Mouse (Mus musculus): Measurements from ENCODE around the gene Cdk16. TPM values are rescaled to one million over a fixed set of nuclear protein-coding genes. Genes with fewer than 3 reads are reported as not detected.
"Not testable (repeated sequence)": the region's sequence is repeated elsewhere in the genome, so short reads cannot be mapped to it uniquely, and the experiment has no call there.

The Cdk16 gene
- 100 to 1,000 TPM; 262 TPM for total RNA-seq (2021)
- long read RNA-seq, transcript Cdk16-201 (16 exons, 3,120 nt) = major isoform, 129 of 193 reads
- long read RNA-seq, partial matches to known transcripts = 39 of 193 reads
- long read RNA-seq, other reads (novel, unspliced or antisense) = 25 of 193 reads

- DNase-seq (ENCODE audit: low spot score in 2 of 2) = peak; percentile 70 to 74
Measured at GRCm38 (mm10) chrX:20687519-20688067, at the start of gene Cdk16. Gene Cdk16 (plus strand): TSS chrX:20687954.

GRCm38 (mm10) chrX:20638141-20638540, 49.6 kb upstream of the Cdk16 start:
- no peak for DNase-seq (ENCODE audit: low spot score in 2 of 2)

- DNase-seq (ENCODE audit: low spot score in 2 of 2) = no peak
Measured at GRCm38 (mm10) chrX:20644780-20645179, 43.0 kb upstream of the Cdk16 start.

- no peak for DNase-seq (ENCODE audit: low spot score in 2 of 2)
Measured at GRCm38 (mm10) chrX:20657593-20657992, 30.2 kb upstream of the Cdk16 start.

GRCm38 (mm10) chrX:20658026-20658652, 29.6 kb upstream of the Cdk16 start, which contains the start of gene Uba1:
Gene Uba1 (plus strand): TSS chrX:20658326.
- DNase-seq (ENCODE audit: low spot score in 2 of 2) = peak; percentile 73 to 81

- DNase-seq (ENCODE audit: low spot score in 2 of 2) = no peak
Measured at GRCm38 (mm10) chrX:20658891-20659406, 28.8 kb upstream of the Cdk16 start.

- DNase-seq (ENCODE audit: low spot score in 2 of 2) = no peak
Measured at GRCm38 (mm10) chrX:20662317-20662715, 25.4 kb upstream of the Cdk16 start.

GRCm38 (mm10) chrX:20662716-20663443, 24.9 kb upstream of the Cdk16 start:
- peak; percentile 79 to 82 for DNase-seq (ENCODE audit: low spot score in 2 of 2)

- DNase-seq (ENCODE audit: low spot score in 2 of 2) = no peak
Measured at GRCm38 (mm10) chrX:20663444-20663790, 24.3 kb upstream of the Cdk16 start.

- DNase-seq (ENCODE audit: low spot score in 2 of 2) = peak; percentile 77 to 85
Measured at GRCm38 (mm10) chrX:20688068-20688547, 354 bp downstream of the Cdk16 start.

- peak; percentile 54 to 70 for DNase-seq (ENCODE audit: low spot score in 2 of 2)
Measured at GRCm38 (mm10) chrX:20688615-20689014, 861 bp downstream of the Cdk16 start.

- no peak for DNase-seq (ENCODE audit: low spot score in 2 of 2)
Measured at GRCm38 (mm10) chrX:20691566-20691965, 3.8 kb downstream of the Cdk16 start.

GRCm38 (mm10) chrX:20692616-20693015, 4.9 kb downstream of the Cdk16 start:
- no peak for DNase-seq (ENCODE audit: low spot score in 2 of 2)

- no peak for DNase-seq (ENCODE audit: low spot score in 2 of 2)
Measured at GRCm38 (mm10) chrX:20695842-20696241, 8.1 kb downstream of the Cdk16 start.

- DNase-seq (ENCODE audit: low spot score in 2 of 2) = peak; percentile 54 to 55
Measured at GRCm38 (mm10) chrX:20703741-20704290, 16.1 kb downstream of the Cdk16 start, which contains the start of gene Usp11. Gene Usp11 (plus strand): TSS chrX:20703906.

- peak; percentile 63 to 66 for DNase-seq (ENCODE audit: low spot score in 2 of 2)
Measured at GRCm38 (mm10) chrX:20704295-20705082, 16.7 kb downstream of the Cdk16 start.

GRCm38 (mm10) chrX:20705083-20705402, 17.3 kb downstream of the Cdk16 start:
- no peak for DNase-seq (ENCODE audit: low spot score in 2 of 2)

- no peak for DNase-seq (ENCODE audit: low spot score in 2 of 2)
Measured at GRCm38 (mm10) chrX:20728681-20729080, 40.9 kb downstream of the Cdk16 start.

GRCm38 (mm10) chrX:20730048-20730447, 42.3 kb downstream of the Cdk16 start:
- DNase-seq (ENCODE audit: low spot score in 2 of 2) = not testable (repeated sequence)

- no peak for DNase-seq (ENCODE audit: low spot score in 2 of 2)
Measured at GRCm38 (mm10) chrX:20736479-20736878, 48.7 kb downstream of the Cdk16 start.

GRCm38 (mm10) chrX:20748829-20749228, 61.1 kb downstream of the Cdk16 start:
- no peak for DNase-seq (ENCODE audit: low spot score in 2 of 2)

Measured in layer of hippocampus, postnatal 10 days (tissue).